Mouse (Mus musculus): Measurements from ENCODE around the gene Plekhf1.

DNA sequence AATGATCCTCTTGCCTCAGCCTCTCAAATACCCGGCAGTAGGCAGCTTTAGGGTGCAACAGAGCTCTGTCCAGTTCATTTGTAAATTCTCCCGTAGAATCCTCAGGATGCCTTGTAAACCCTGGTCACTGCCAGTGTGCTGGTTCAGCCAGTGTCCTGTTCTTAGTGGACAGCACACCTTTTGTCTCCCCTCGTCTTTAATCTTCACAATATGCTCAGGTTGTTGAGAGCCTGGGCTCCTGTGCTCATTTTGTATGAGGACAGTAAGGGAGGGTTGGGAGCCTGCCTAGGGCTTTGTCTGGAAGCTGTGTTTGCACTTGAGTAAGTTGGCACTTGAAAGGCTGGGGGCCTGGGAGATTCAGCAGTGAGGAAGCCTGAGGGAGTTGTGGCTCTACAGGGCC is 47.9 kb downstream of the Plekhf1 start:
- no peak for TF ChIP-seq POLR2A (IDR thresholded peaks at IDR 0.05; ENCODE audit: borderline replicate concordance, extremely low read depth, insufficient read depth, insufficient read length, poor library complexity, severe bottlenecking)
- no peak for TF ChIP-seq CTCF (IDR thresholded peaks at IDR 0.05; ENCODE audit: borderline replicate concordance, extremely low read depth, insufficient read depth, insufficient read length)

Data from brain, embryonic 14.5 days (tissue).